Mouse (Mus musculus): ENCODE measurements at regions not wholly inside any gene's neighbourhood (a gene's known extent, or its start where the extent isn't known, plus 50 kb on each side); places are given as distances from the start of the nearest gene placed in this dataset.

DNA sequence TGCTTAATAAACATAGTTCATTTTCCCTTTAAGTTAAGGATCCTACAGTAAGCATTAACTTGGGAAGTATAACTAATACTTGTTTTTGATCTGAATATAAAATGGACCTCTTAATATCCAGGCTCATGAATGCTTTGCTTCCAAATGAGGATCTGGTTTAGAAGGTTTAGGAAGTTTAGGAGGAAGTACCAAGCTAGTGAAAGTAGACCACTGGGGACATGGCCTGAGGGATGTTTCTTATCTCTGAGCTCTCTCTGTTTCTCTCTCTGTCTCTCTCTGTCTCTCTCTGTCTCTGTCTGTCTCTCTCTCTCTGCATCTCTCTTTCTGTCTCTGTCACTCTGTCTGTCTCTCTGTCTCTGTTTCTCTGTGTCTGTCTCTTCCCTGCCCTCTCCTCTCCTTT is 360.9 kb downstream of the Kctd12 start:
- no peak for DNase-seq (ENCODE audit: low spot score in 2 of 2)

DNA sequence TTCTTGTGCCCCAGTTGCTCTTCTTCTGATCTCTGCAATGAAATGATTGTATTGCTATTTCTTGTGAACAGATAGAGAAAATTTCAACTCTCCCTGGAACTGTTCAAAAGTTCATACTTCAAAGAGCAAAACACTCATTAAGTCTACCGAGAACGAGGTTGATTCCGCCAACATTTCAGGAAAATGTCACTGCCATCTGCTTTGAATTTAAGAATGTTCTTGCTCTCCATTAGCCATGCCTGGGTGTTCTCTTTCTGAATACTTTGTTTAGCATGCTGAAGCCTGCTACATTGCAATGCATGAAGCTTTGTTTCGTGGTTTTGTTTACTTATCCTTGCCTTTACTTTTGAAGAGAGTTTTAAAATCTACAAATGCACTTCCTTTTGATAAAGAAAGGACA is 363.4 kb downstream of the Kctd12 start:
- no peak for DNase-seq (ENCODE audit: low spot score in 2 of 2)

DNA sequence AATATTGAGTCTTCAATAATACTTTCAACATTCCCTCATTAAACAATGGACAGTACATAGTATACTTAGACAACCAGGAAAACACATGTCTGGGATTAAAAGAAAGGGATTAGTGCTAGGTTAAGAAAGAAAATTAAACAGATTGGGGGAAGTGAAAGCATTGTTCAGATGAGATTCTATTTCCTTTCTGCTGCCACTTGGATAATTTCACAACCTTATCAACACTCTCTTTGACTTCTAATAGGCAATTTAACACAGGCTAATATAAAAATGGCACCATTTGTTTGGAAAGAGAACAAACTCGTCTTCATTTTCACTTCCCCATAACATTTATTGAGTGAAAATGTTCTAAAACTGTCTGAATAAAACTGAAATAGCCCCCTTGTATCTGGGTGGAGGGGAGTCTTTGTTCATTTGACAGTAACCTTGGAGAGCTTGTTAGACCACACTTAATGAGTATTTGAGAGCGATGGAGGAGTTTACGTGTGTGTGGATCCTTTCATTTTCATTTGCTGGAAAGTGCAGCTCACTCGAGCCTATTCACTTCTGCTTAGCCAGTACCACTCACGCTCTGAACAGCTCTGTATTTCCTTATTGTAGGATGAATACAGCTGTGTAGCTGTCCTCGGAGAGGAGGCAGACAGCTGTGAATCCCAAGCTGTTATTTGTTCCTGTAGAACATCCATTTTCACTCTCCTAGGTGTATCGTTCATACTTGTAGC is 366.7 kb downstream of the Kctd12 start:
- DNase-seq (ENCODE audit: low spot score in 2 of 2) = no peak

DNA sequence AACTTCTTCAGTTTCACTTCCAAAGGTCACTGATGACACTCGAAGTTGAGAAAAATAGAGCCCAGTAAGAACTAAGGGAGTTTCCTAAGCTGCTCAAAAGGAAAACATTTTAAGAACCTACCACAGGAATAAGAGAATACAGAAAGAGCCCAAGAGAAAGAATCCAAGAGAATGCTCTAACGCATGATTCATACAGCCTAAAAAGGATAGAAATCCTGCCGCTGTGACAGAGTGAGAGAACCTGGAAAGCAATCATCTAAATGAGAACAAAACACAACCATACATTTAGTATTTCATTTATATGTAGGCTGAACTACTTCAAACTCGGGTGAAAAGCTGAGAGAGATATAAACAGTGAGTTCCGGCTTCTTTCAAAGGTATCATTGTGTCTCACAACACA is 376.4 kb downstream of the Kctd12 start:
- no peak for DNase-seq (ENCODE audit: low spot score in 2 of 2)

DNA sequence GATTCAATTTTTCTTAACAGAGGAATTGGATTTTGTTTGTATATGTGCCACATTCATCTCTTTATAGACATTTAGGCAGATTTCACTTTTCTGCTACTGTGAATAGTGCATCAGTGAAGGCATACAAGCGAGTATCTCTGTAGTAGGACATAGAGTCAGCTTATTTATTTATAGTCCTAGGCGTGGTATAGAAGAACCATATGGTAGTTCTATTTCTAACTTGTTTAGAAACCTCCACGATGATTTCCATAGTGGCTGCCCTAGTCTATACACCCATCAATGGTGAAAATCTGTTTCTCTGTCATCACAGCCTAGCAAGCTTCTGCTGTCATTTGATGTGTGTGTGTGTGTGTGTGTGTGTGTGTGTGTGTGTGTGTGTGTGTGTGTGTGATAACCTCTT is 387.6 kb downstream of the Kctd12 start:
- no peak for DNase-seq (ENCODE audit: low spot score in 2 of 2)

DNA sequence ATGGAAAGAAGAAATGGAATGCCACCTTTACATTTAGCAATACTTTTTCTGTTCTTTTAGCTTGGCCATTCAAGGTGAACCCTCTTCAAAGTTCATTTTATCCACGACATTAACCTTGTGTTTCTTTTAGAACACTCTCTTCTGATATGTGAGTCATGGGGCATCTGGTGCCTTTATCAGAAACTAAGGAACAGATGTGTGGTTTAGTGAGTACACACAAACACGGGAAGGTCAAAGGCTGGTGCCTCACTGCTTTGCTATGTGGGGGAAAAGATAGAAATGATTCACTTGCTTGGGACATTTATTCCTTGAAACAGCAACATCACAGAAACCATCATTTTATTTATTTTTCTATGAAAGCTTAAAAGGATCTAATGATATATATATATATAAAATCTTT is 428.7 kb downstream of the Kctd12 start:
- no peak for DNase-seq (ENCODE audit: low spot score in 2 of 2)

DNA sequence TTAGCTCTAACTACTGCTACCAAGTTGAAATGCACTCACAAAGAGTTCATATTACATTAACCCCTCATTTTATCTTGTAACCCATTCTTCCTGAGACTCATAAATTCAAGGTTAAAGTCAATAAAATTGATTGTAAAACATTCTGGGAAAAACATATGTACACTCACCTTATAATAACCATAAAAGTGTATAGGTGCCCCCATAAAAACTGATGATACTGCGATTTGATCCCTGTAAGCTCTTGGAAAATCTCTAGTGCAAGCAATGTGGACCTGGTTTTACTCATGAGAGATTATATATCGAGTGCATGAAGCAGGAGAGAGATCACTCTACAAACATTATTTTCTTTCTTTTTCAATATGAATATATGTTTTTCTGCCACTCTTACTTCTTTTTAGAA is 429.8 kb downstream of the Kctd12 start:
- no peak for DNase-seq (ENCODE audit: low spot score in 2 of 2)

DNA sequence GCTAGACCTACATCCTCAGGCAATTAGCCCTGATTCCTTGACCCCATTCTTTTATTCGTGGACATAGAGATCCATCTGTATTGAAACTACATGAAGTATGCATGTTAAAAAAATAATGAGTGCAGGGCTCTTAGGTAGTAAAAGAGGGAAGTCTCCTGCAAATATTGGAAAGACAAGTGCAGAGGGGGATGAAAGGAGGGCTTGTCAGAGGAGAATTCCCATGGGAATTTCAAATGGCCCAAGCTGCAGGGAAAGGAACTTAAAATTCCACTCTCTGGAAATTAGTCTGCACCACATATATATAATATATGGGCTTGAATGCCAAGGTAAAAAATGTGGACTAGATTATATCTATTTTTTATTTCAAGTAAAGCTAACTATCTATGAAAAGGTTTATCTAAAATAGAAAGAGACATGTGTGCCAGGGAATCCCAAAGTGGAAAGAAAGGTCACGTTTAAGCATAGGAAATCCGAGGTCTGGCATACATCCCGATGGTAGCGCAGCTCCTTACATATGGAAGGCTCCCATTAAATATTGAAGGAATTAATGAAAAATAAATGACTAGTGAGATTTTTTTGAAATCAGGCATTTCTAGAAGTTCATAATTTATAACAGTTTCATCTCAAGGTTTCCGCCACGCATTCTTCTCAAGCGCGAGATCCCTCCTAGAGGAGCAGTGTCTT is 457.4 kb downstream of the Kctd12 start:
- DNase-seq (ENCODE audit: low spot score in 2 of 2) = no peak

DNA sequence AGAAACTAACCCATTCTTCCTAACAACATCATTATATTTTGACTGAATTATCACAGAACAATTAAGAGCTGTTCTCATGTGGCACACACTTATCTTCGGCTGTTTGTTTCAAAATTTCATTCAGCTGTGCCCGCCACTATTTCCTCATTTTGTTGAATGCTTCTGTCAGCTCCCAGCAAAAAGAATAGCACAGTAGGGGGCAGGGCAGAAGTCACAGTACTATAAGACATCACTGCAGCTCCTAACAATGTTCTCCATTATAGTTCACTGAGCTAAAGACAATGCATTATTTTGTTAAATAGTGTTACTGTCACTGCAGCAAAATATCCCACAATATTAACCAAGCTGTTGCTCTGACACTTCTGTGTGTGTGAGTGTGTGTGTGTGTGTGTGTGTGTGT is 465.7 kb downstream of the Kctd12 start:
- no peak for DNase-seq (ENCODE audit: low spot score in 2 of 2)

DNA sequence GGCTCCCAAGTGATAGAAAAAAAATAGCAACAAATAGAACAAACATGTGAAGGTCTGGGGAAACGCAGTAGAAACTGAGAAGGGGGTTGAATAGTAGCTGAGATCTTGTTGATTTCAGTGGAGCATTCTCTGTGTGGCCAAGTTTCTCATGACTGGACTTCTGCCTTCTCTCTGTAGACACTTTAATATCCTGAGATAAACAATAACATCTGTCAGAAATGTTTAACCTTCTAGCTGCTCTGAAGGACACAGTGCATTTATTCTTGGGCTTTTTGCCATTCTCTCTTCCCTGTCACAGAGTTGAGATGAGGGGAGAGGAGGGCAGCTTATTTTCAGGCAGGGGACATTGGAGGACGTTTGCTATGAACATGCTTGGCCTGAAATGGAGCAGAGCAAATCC is 467.9 kb downstream of the Kctd12 start:
- DNase-seq (ENCODE audit: low spot score in 2 of 2) = no peak

DNA sequence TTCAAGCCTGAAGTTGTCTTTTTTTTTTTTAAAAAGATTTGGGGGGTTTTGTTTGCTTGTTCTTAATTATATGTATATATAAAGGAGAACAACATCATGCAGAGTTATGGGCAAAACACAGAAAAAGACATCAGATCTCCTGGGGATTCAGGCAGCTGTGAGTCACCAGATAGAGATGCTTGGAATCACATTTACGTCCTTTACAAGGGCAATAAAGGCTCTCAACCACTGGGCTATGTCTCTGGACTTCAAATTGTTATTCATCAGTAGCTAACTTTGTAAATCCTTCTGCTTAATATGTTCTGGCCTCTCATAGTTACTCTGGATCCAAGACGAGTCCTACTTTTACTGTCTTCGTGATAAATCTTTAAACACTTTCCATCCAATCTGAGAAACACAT is 469.8 kb downstream of the Kctd12 start:
- no peak for DNase-seq (ENCODE audit: low spot score in 2 of 2)

DNA sequence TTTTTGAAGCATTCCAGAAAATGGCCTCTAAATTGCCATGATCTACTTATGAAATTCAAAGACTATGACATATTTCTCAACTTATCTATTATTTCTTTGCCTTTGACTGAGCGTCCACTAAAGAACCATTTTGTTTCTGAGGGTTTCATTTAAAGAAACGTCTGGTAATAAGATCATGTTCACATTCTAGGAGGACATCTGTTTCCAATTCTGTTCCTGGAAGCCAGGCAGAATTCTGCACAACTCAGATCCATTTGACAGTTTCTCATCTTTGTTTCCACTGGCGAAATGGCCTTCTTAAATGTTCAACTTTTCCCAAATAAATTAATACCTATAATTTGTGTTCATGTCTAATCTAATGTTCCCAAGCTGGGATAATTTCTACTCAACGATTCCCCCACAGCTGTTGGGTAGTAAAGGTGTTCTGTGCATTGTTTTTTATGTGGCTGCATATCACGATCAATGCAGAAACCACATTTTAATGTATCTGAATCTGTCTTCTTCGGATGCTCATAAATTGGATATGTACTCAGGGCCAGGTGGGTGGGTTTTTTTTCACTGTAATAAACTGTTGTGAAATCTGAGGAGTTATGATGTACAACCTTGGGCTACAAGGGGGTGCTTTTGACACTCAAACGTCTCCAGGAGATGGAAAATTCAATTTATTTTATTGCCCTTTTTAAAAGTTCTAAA is 470.6 kb downstream of the Kctd12 start:
- DNase-seq (ENCODE audit: low spot score in 2 of 2) = no peak

DNA sequence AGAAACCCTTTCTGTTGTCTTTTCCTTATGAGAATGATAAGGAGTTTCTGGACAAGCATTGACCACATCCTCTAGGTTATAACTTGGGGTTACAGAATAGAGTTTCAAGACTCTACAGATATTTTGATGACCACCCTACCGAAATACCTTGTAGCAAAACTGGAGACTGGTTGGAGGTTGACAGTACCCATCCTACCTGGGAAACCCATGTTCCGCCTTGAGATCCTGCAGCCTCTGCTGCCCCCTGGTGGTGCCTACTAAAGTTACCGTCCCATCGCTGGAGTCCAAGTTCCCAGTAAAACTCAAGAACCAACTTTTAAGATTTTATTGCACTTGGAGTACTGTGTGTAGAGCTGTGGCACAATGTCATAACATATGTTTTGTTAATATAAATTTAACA is 472.1 kb downstream of the Kctd12 start:
- peak; percentile 6 to 22 for DNase-seq (ENCODE audit: low spot score in 2 of 2)

DNA sequence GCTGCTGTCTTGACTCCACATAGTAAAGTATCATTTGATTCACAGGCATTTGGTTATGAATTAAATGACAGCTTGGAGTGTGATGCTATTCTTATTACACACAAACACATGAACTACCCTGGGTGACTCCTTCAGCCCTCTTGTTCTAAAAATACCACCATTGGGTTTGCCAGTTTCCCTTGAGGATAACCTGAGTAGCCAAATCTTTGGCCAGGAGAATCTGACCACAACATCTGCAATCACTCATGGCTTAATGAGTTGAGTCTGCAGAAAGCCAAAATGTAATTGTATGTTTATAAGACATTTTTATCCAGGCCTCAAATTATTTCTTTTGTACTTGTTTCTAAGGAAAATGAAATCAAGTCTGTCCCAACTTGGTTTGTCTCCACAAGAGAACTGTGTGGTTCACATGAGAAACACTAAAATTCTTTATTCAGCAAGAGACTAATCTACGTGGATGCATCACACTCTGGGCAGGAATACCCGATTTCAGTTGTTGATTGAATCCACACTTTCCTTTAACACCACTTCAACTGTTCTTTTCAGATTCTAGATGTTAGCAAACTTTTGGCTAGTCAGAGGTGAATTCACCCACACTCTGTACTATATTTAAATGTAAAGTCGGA is 476.6 kb downstream of the Kctd12 start:
- no peak for DNase-seq (ENCODE audit: low spot score in 2 of 2)

DNA sequence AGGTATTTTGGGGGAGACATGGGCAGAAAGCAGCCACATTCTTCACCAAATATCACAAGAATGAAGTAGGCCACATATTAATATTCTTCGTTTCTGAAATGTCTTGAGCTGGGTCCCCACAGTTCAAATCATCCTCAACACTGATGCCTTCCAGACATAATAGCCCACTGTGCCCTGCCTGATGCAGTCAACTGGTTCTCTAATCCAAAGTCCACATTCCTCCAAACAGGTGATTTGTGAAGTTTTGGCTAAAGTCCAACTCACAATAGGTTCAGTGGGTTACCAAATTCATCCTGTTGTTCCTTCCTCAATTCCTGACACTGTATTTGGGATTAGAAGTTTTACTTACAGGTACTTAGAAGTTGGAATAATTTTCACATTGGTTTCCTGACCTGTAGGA is 485.3 kb downstream of the Kctd12 start:
- DNase-seq (ENCODE audit: low spot score in 2 of 2) = no peak

DNA sequence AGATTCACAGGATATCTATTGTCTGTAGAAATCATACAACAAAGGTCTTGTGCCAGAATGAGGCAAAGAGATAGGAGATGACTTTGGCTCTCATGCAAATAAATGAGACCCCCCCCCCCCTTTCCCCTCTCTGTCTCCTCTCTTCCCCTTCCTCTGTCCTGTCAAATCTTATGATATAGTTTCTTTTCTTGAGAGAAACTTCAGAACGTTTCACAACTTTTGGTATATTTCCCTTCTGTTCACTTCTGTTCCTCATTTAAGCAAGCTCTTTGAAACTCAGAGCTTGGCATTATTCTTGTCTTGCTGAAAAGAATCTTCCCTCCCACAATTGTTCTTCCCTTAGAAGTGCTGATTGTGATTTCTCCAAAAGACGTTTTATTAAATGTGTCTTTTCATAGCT is 490.1 kb downstream of the Kctd12 start:
- no peak for DNase-seq (ENCODE audit: low spot score in 2 of 2)

DNA sequence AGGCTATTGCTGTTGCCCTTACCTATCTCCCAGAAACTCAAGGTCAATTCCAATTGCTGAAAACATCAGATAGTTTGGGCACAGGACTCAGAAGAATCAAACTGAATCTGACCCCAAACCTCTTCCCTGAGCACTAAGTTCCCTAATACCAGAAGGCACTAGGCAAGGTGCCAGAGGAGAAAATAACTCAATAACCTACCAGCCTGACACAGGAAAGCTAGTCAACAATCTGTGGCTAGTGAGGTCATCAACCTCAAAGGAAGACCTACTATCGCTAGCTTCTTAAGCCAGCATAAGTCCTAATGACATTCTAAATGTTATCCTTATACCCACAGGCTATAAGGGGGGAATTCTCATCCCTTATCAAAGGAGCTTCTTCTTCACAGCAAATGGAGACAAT is 491.2 kb downstream of the Kctd12 start:
- DNase-seq (ENCODE audit: low spot score in 2 of 2) = no peak

DNA sequence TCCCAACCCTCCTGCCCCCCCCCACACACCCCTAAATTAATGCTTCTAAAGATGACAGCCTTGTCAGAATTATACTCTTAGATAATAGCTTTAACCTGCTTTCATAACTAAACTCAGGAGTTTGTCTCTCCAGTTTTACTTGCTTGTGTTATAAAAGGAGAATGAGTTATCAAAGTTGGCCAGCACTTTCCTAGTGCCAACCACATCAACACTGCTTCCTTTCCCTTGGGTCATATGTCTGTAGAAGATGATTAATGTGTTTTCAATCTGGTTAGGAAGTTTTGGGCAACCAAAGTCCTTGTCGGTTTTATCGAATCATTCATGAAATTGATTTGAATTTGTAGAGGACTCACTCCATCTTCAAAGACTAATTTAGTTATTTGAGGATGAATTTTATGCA is 505.3 kb downstream of the Kctd12 start:
- DNase-seq (ENCODE audit: low spot score in 2 of 2) = no peak

DNA sequence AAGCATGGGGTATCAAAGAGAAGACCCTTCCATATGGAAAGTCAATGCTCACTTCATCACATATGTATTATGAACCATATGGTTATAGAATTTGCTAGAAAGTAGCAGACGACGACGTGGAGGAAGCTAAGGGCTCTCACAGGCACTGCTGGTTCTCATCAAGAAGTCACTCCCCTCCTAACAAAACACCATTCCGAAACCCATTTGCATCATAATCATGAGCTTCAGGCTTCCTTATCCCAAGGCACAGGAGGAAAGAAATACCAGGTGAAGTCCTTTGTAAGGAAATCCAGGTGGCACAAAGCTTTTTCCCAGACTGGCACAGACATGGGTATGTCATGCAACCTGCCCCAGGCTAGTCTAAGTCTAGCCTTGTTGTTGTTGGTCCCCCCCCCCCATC is 513.1 kb downstream of the Kctd12 start:
- no peak for DNase-seq (ENCODE audit: low spot score in 2 of 2)

DNA sequence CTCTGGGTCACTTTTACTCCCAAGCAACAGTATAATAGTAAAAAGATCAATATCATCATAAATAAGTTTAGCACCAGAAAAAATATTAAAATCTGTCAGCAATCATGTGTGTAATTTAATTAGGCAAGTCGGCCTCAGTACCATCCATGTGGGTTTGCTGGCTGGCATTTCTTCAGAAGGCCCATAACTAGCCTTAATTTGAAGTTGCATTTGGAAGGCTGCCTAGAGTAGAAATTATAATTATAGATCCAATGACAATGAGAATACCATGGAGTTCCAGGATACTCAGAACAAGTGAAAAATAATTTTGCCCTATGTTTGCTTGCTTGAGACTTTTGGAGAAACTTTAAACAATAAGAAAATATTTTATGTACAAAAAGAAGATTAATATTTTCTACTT is 521.4 kb downstream of the Kctd12 start:
- no peak for DNase-seq (ENCODE audit: low spot score in 2 of 2)

DNA sequence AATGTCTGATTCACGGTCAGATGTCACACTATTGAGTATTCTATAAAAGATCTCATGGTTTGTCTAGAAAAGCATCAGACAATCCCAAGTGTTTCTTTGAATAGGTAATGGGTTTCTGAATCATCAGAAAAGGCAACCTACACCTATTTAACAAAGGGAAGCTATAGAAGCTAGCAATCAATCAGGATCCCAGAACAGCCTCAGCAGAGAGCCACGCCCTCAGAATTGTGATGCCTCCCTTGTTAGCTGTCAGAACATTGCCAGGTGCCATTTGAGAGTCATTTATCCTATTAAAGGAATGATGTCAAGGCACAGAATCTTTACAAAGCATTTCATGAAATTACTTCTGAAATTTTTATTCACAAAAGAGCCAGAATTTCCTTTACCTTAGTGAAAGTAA is 542.7 kb downstream of the Kctd12 start:
- DNase-seq (ENCODE audit: low spot score in 2 of 2) = no peak

DNA sequence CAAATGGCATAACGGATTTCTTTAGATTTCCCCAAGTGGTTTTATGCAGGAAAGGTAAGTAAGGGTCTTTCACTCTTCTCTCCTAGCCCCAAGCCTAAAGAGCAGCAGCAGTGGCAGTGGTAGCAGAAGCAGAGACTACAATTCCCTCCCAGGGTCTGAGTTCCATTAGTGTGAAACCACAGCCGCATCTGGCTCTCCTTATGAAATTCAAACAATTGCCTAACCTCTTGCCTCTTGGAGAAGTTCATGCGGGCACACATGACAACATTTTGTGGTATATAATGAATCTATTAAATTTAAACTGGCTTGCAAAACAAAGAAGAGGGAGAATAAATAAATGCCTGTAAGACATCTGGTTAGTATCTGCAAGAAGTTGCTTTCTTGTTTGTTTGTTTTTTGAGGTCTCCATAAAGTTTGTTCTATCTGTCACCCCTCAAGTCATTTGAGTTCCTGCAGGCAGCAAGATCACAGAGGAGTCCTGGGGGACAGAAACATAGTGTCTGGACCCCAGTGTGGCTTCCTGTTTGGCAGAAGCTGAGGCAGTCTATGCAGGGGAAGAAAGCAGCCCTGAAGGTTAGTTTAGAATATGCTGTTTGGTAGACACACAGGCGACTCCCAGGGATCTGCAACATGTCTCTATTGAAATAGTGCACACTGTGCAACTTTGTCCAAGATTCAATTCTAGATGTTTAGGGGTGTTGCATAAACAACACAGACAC is 578.9 kb downstream of the Kctd12 start:
- no peak for DNase-seq (ENCODE audit: low spot score in 2 of 2)

Data from urinary bladder, adult 18-20 months (tissue).